Mouse (Mus musculus) megakaryocyte-erythroid progenitor cell, adult 5-6 weeks (primary cell): ENCODE data around the gene Zkscan4. TPM values are rescaled to one million over a fixed set of nuclear protein-coding genes. Genes with fewer than 3 reads are reported as not detected.
A peak's percentile ranks its signal among the peaks of the same experiment; 100 is the strongest.
"Not testable (repeated sequence)": the region's sequence is repeated elsewhere in the genome, so short reads cannot be mapped to it uniquely, and the experiment has no call there.

Experiments
- ATAC-seq: replicated peaks from 2 replicates; pipeline ENCODE4 v1.8.0; 2016; ENCODE audit warnings: mild to moderate bottlenecking, inconsistent platforms; ENCODE audit not compliant: severe bottlenecking, poor library complexity, low FRiP score, low TSS enrichment
- total RNA-seq, 2 experiments: library from RNA; stranded (forward) in 1 of 2; stranded (reverse) in 1 of 2; fragments of 200-1000, 215-1000 nt in 1 of 2; fragments of >200 nt in 1 of 2; fragmentation: Nextera tagmentation in 1 of 2; gene quantifications; 2 replicates each; pipeline ENCODE4 v1.2.3; 2014 to 2017

Zkscan4 gene
- total RNA-seq (2014; fragmentation: Nextera tagmentation) (not detected in 2 replicates), total RNA-seq (2017) (not detected in 2 replicates)

DNA sequence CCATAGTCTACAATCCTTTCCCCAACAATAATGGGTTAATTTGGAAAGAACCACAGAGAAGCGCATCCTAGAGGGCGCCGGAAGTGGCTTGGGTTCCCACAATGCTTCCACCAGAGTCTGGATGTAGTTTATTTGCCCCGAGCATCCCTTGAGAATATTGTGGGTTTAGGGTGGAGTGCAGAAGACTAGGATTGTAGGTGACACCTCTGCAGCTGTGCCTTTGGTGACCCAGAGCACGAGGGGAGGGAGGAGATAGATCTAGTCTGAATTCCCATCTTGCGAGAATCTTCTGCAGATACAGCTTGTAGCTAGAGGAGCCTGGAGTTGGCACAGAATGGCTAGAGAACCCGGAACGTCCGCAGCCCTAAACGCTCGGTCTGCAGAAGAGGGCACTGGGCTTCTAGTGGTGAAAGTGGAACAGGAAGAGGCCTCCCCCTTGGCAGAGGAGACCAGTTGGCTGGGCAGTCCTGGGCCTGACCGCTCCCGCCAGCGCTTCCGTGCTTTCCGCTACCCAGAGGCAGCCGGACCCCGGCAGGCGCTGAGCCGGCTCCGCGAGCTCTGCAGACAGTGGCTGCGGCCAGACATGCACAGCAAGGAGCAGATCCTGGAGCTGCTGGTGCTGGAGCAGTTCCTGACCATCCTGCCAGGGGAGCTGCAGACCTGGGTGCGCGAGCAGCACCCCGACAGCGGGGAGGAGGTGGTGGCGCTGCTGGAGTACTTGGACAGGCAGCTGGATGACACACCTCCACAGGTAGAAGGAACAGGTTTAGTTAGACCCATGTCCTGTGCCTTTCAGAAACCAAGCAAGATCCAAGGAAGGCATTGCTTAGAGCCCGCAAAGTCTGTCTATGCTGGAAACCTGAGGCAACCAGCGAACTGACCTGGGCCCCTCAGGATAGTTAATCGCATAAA is at the start of gene Zkscan4, which contains the start of gene Gm10065:
Gene Zkscan4 (plus strand): TSS at position 149 of the 912 bp plus-strand sequence.
Gene Gm10065 (minus strand): TSS at position 683 of the 912 bp plus-strand sequence.
- peak; percentile 52 for ATAC-seq

DNA sequence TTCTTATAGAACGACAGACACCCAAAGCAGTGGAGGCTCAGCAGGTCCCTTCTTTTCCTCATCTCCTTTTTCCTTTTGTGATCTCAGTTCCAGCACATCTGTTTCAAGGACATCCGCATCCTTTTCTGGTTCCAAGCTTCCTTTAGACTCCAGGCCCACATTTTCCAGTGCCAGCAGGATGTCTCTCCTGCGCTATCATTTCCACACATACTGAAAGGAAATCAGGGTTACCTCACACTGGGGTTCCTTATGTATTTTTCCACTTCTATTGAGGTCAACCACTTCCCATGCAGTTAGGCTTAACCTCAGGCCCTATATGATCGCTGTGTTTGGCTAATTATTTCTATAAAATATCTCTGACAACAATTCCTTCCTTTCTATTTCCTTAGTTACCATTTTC is 43.2 kb upstream of the Zkscan4 start:
- no peak for ATAC-seq

DNA sequence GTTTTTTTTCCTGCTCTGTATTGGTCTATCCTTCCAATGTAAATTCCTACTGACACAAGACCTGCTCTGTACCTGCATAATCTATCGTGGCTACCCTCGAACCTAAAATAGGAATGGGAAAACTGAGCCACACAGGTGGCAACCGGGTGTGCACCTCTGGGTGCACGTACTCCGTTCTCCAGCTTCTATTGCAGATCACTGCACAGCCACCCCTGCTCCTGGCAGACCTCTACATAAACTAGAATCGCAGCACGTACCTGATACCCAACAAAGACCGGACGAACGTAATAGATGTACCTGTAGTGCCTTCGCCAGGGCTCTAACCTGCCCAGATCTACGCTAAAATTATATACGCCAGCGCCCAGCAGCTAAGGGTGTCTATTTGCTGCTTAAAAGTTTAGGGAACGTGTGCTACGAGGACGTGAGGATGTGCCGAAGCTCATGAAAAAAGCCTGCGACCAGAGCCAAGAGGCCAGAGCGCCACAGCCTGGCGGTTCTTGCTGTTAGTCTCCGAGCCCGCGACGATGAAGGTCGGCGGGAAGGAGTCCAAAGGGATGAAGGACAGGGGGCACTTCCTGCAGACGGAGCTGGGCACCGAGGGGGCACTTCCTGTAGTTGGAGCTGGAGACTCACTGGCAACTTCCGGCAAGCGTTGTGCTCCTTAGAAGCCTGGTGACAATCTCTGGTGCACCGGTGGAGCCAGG is 38.1 kb upstream of the Zkscan4 start, which contains the start of gene Pgbd1:
Gene Pgbd1 (minus strand): TSS at position 556 of the 704 bp plus-strand sequence.
- peak; percentile 98 for ATAC-seq

DNA sequence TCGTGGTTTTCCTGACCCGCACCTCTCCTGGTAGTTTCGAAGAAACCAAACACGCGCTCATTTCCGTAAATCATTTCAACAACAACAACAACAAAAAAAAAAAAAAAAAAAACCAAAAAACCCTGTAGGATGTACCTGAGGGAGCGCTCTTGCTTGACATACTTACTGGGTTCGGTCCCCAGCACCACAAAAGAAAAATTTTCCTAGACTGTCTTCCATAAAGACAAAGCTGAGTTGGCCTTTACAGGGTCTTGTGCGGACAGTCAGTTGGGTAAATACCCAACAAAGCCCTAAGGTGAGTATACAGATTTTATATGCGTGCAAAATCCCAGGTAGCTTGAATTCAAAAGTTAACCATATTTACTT is 37.5 kb upstream of the Zkscan4 start:
- ATAC-seq = no peak

DNA sequence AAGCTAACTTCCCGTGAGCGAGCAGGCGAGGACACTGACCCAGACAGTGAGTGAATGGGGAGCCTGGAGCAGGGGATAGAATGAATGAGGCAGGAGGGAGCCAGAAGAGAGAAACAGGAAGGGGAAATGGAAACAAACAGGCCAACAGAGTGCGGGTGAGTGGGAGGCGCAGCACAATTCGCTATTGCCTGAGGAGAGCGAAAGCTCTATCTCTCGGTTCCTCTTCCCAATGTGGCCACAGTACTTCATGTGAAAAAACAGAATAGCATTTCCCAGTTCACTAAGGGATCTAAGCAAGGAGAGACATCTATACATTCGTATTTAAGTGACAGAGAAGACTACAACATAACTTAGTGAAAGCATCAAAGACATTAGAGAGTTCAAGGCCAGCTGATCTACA is 31.9 kb upstream of the Zkscan4 start:
- ATAC-seq = no peak

DNA sequence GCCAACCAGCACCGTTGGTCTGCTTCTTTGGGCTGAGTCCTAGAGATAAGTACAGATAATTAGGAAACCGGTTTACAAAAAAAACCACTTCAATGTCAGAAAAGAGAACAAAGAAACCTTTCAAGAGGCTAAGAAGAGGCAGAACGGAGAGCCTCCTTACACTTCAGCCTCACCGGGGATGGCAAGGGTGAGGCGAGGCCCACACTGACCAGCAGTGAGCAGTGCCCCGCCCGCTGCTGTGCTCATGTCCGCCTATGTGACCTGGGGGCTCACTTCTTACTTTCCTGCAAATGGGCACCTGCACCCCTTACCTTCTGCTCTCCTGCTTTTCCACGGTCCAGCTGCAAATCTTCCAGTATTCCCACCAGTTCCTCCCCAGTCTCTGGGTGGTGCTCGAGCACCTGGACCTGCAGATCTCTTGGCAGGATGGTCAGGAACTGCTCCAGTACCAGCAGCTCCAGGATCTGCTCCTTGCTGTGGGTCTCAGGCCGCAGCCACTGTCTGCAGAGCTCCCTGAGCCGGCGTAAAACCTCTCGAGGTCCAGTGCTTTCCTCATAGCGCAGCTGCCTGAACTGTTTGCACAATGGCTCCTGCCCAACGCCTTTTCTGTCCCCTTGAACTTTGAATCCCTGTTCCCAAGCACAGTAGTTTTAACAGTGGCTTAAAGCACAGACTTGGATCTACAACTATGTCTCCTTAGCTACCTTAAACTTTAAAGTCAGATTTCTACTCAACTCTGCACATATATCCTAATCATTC is 30.7 kb upstream of the Zkscan4 start:
- no peak for ATAC-seq

DNA sequence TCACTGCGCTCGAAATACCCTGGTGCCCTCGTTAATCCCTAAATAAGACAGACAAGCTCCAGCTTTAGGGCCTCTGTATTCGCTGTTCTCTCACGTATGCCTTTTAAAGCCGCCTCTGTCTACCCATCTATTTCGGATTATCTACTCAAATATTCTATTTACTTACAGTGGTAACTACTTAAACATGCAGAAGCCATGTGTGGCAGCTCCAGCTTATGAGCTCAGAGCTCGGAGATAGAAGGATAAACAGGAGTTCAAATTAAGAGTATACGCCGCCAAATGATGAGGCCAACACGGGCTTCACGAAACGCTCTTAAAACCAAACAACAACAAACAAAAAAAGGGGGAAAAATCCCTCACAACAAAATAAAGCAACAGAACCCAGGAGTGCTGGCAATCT is 25.7 kb upstream of the Zkscan4 start:
- ATAC-seq = peak; percentile 35

DNA sequence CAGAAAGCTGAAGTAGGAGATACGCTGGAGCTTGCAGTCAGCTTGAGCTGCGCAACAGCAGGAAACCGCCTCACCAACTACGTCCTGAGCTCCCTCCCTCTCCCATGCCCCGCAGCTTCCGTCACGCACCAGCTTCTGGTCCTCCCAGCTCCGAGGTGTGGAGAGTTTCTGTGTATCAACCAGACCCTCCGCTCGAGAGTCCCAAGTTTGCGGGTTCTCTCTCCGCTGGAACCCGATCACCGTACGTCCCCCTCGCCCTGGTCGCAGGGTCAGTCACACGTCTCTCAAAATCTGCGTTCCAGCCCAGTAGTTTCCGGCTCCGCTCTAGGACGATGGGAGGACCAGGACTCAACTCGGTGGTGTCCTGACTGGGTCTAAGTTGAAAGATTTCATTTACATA is 25.3 kb upstream of the Zkscan4 start, which contains the start of gene Zscan26:
Gene Zscan26 (minus strand): TSS at position 282 of the 400 bp plus-strand sequence.
- peak; percentile 96 for ATAC-seq

DNA sequence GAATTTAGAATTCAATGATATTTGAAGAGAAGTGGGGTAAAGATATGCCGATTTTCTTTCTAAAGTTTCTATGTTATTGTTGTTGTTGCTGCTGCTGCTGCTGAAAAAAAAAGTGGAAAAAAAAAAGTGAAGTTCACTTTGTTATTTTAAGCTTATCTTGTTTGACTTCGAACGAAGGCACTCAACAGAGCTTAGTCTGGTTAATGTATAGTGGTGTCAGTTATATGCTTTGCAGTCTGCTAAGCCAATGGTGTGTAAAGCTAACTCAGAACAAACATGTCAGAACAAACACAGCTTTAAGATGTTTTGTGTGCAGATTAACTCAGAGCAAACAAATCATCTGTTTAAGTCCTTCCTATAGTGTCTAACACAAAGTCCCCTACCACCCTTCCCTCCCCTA is 24.6 kb upstream of the Zkscan4 start:
- ATAC-seq = no peak

DNA sequence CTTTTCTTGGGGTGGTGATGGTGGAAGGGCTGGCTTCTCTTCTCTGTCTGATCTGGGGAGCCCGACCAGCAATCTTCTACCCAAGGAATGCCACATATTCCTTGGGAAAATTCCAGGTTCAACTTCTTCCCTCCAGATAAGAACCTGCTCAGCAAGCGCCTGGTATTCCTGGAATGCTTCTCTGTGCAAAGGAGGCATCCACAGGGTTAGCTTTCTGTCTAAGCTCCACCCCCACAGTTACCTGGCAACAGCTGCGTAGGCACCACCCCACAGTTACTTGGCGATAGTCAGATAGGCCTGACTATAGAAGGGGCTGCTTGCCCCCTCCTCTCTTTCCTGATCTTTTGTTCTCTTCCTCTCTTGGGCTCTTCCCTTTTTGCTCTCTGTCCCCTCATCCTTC is 22.4 kb upstream of the Zkscan4 start:
- ATAC-seq = no peak

DNA sequence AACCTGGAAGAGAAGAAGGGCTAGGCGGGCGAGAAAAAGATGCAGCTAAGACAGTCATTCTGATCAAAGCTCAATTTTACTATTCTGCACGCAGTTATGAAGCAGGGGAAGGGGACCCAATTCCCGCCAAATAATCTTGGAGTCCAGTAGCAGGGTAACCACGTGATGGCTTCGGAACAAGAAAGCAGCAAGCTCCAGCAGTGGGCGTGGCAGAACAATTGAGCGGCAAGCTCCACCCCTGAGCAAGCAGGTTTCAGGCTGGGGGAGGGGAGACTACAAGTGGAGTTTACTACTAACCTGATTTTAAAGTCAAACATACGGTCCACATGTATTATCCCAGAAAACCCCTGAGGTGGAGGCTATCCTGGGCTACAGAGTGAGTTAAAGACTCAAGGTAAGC is 16.2 kb upstream of the Zkscan4 start:
- ATAC-seq = not testable (repeated sequence)

DNA sequence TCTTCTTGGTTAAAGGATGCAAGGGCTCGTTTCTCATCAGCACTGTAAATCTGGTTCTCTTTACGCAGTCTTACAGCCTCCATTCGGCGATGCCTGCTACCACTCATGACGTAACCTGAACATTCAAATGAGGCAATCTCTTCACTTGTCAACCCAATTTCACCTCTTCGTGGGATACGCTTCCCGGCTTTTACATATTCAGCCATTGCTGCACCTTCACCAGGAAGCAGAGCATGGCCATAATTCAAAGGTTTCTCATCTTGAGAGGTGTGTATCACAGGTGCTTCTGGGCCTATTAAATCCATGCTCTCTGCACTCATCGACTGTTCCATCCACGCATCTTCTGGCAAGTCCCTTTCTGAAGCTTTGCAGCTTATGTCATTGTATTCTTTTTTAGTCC is 11.4 kb upstream of the Zkscan4 start:
- no peak for ATAC-seq

DNA sequence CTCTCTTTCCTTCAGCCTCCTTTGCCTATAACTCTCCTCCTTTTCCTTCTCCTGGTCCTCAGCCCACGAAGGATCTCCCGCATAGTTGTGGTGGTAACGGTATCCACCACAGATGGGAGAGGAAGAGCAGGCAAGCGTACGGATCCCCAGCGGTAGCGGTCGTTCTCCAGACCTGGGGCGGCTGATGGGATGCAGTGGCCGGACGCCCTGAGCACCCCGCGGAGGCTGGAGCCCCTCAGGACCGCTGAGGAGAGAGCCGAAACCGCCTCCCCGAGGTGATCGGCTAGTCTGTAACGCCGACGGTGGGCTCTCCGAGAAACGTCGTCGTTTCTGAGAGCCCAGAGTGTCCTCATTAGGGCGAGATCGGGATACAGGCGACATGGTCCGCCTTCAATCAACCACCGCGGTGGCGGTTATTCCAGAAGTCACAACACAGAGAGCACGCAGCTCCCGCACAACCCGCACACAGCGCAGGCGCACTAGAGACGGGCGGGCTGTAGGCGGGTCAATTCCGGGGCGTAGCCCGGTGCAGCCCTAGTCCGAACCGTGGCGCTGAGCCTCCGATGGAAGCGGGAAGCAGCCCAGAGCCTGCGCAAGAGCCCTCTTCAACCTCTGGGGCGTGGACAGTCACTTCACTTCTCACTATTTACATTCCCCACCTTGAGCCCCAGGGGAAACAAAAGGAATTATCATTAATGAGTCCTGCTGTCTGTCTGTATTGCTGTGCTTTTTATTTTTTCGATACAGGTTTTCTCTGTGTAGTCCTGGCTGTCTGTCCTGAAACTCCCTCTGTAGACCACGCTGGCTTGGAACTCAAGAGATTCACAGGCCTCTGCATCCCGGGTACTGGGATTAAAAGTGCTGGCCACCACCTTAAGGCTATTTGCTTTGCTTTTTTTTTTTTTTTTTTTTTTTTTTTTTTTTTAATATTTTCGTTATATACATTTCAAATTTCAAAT is 10.4 kb upstream of the Zkscan4 start, which contains the start of gene Nkapl:
Gene Nkapl (minus strand): TSS at position 449 of the 959 bp plus-strand sequence.
- ATAC-seq = peak; percentile 97

DNA sequence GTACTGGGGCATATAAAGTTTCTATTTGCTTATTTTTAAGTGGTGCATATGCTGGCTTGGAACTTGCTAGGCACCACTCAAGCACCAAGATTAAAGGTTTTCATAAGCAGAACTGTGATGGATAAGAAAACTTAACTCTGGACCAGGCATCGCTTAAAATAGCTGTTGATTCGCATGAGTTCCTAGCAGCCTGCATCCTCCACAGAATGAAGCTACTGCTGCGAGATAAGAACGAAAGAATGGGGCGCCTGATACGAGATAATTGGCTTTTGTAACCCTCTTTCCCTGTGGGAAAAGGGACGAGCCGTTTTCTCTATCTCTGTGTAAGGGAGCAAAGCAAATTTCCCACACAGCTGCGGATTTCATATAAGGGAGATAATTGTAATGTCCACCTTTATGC is 9.6 kb upstream of the Zkscan4 start:
- no peak for ATAC-seq

DNA sequence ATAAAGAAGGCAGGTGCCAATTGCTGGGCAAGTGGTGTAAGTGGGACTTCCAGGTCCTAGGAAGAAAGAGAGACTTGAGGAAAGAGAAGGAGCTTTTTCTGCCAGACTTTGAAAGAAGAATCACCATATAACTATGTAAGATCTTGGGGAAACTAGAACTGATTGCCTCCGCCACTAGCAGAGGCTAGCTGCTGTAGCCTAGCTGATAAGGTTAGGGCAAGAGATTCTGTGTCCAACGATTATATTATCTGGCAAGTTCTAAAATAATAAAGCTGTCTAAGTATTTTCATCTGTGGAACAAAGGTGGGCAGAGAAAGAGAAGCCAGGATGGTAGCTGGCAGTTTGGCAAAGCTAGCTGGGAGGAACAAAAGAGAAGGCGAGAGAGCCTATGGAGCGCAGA is 6.3 kb upstream of the Zkscan4 start:
- peak; percentile 17; the same call in 1 of the 2 replicates for ATAC-seq

DNA sequence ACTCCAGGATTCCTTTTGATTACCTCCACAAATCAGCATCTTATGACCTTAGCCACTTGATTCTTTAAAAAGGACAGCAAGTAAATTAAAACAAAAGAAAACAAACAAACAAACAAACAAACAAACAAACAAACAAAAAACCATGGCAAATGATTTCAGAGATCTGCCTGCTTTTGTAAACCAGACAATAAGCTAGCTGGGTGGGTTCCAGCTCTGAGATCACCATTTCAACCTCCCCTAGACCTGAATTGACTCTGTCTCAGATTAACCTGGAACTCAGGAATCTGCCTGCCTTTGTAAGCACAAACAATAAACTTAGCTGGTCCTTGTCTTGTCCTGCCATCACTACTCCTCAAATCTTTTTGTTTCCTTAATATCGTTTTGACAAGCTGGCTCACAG is 8.2 kb downstream of the Zkscan4 start:
- no peak for ATAC-seq

DNA sequence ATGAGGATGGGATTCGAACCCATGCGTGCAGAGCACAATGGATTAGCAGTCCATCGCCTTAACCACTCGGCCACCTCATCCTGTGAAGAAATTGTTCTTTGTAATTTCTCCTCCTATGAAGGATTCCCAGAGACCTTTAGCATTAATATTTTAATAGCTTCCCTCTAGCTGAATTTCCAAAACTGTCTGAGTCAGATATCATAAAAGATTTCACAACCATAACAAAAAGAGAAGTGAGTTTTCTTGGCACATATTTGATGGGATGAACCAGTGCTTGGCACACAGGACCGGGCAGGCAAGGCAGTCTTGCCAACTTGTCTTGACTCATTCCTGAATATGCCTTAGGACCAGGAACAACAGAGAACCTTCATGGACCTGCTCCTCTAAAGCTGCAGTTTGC is 14.1 kb downstream of the Zkscan4 start:
- no peak for ATAC-seq

DNA sequence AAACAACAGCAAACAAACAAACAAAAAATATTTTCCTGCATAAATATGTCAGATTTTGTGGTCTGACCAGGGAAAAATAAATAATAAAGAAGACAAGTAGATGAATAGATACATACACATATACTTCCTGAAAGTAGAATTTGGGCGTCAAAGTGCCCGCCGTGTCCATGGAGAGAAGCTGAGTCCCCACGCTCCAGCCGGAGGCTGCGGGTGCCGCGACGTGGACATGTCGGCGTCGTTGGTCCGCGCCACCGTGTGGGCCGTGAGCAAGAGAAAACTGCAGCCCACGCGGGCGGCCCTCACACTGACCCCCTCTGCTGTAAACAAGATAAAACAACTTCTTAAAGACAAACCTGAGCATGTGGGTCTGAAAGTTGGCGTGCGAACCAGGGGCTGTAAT is 16.4 kb downstream of the Zkscan4 start, which contains the start of gene AK157302:
Gene AK157302 (plus strand): TSS at position 144 of the 400 bp plus-strand sequence.
- ATAC-seq = no peak
